Mouse (Mus musculus) heart, postnatal 0 days (tissue): ENCODE results near the gene Samd5.

Experiments used
- CTCF ChIP-seq: IDR thresholded peaks from 2 replicates; pipeline ENCODE4 v1.5.1; 2016; ENCODE audit warnings: antibody characterized with exemption, control low read depth, low read depth
- EP300 ChIP-seq: IDR thresholded peaks from 2 replicates; pipeline ENCODE4 v1.6.1; 2016; ENCODE audit warnings: antibody characterized with exemption, low read depth

DNA sequence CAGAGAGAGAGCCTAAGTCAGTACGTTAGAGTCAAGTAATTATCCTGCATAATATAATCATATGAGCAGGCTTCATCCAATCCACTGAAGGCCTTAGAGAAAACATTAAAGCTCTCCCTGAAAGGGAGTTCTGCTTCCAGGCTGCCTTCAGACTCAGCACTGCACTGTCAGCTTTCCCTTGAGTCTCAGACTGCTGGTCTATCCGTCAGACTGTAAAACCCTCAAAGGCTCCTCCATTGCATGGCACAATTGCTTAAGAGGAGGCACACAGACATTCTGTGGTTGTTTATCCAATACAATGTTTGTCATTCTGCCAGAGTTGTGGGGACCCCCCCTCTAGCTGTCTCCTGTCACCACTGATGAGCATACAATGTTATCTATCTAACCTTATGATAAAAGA is 26.5 kb downstream of the Samd5 start:
- TF ChIP-seq CTCF (no peak), EP300 (no peak)
